Comparison of ENCODE assay signal across 14 mouse cellular contexts in genomic region chr11:75595816-75596215, GRCm38 (mm10). TPM values are rescaled to one million over a fixed set of nuclear protein-coding genes. Genes with fewer than 3 reads are reported as not detected.
DNase-seq lines count a peak whose midpoint lies in the region; ATAC-seq and TF ChIP-seq lines count a peak whose summit lies in the region.
"Had no signal": no experiment of that assay in that cellular context is flagged by ENCODE, and none has a peak within 500 bp of the region (broad histone marks: within the 10 kb centered on the region; RNA-seq: fewer than 3 reads in every experiment).

No protein-coding gene starts in this region.

- H3K9me3 ChIP-seq in forebrain, embryonic 13.5 days (replicated peaks): no peaks in the 10 kb centered on the region
- H3K9me3 ChIP-seq: embryonic facial prominence, embryonic 10.5 days; liver, embryonic 13.5 days had no signal

- TF ChIP-seq CTCF in layer of hippocampus, adult 2 months (conservative IDR thresholded peaks at IDR 0.05): no peak
- TF ChIP-seq CTCF in small intestine, adult 2 months (IDR thresholded peaks at IDR 0.05; ENCODE audit: extremely low read depth, insufficient read length, insufficient replicate concordance, low read depth, low read length): no peak

- no peak overlapping the region for H3K4me2 ChIP-seq in forebrain, embryonic 13.5 days
- H3K4me2 ChIP-seq: liver, embryonic 13.5 days had no signal

- H3K27ac ChIP-seq in layer of hippocampus, adult 2 months: 0 out of 2 replicates have a peak overlapping the region, but pooled peaks have one; percentile 7
- H3K27ac ChIP-seq in small intestine, adult 2 months (ENCODE audit: insufficient read depth, low read depth, low read length): peak overlapping the region; percentile 80
- H3K27ac ChIP-seq in forebrain, embryonic 13.5 days: no peak overlapping the region
- H3K27ac ChIP-seq: embryonic facial prominence, embryonic 10.5 days; liver, embryonic 13.5 days had no signal

- 65% methylated on average over 7 of the region's 7 CpGs for WGBS in small intestine, adult 2 months
- 69% methylated on average over 7 of the region's 7 CpGs for WGBS in forebrain, embryonic 13.5 days

- no peak for ATAC-seq in forebrain, embryonic 13.5 days
- ATAC-seq: hindbrain, embryonic 16.5 days had no signal

- peaks cover 70% of the 10 kb centered on the region for H3K36me3 ChIP-seq in small intestine, adult 2 months (ENCODE audit: control insufficient read depth, insufficient read depth, low read length)
- peaks cover 78% of the 10 kb centered on the region for H3K36me3 ChIP-seq in forebrain, embryonic 13.5 days (ENCODE audit: poor library complexity, severe bottlenecking)

- no peak overlapping the region for H3K4me3 ChIP-seq in layer of hippocampus, adult 2 months
- no peak overlapping the region for H3K4me3 ChIP-seq in small intestine, adult 2 months (ENCODE audit: low read depth, low read length)
- H3K4me3 ChIP-seq in forebrain, embryonic 13.5 days: no peak overlapping the region
- H3K4me3 ChIP-seq: embryonic facial prominence, embryonic 10.5 days; erythroblast, embryonic 14.5 days; liver, embryonic 13.5 days had no signal

- DNase-seq in gastrocnemius, adult 18-20 months (ENCODE audit: low spot score): peak; percentile 73
- DNase-seq in gastrocnemius, postnatal 10 days: no peak
- DNase-seq in layer of hippocampus, adult 2 months (ENCODE audit: low spot score in 2 of 2): no peak
- no peak for DNase-seq in layer of hippocampus, postnatal 25 days (ENCODE audit: extremely low spot score in 1 of 2, low spot score in 1 of 2)
- peak; percentile 39 to 65 for DNase-seq in gastrocnemius, adult 8-10 months (ENCODE audit: low spot score in 2 of 2)
- DNase-seq in spleen, postnatal 14 days (ENCODE audit: low spot score in 2 of 2): no peak
- DNase-seq: B cell, adult 2 months; liver, embryonic 13.5 days; right cerebral cortex, adult 18-20 months had no signal

- no peak for TF ChIP-seq POLR2A in small intestine, adult 2 months (IDR thresholded peaks at IDR 0.05; ENCODE audit: low read depth, low read length)

- no peaks in the 10 kb centered on the region for H3K27me3 ChIP-seq in small intestine, adult 2 months (ENCODE audit: control insufficient read depth, insufficient read depth, low read length)
- H3K27me3 ChIP-seq in forebrain, embryonic 13.5 days: no peaks in the 10 kb centered on the region
- H3K27me3 ChIP-seq: liver, embryonic 13.5 days had no signal

- peaks cover 42% of the 10 kb centered on the region for H3K4me1 ChIP-seq in small intestine, adult 2 months (ENCODE audit: control insufficient read depth, insufficient read depth, insufficient read length, low read length)
- H3K4me1 ChIP-seq in forebrain, embryonic 13.5 days: no peaks in the 10 kb centered on the region
- H3K4me1 ChIP-seq: embryonic facial prominence, embryonic 10.5 days had no signal

- H3K9ac ChIP-seq in forebrain, embryonic 13.5 days: no peak overlapping the region
- H3K9ac ChIP-seq: liver, embryonic 13.5 days had no signal

RNA-seq across cellular contexts. Expression of gene Pitpna, which starts 7.9 kb away (rescaled TPM):
- total RNA-seq in gastrocnemius, adult 18-20 months (2021): 100 to 1,000 TPM; 168 to 172 TPM
- total RNA-seq in gastrocnemius, postnatal 10 days (2021): 100 to 1,000 TPM; 148 to 160 TPM
- total RNA-seq in layer of hippocampus, adult 2 months (2021): 100 to 1,000 TPM; 269 to 283 TPM
- total RNA-seq in layer of hippocampus, postnatal 25 days (2021): 100 to 1,000 TPM; 281 to 305 TPM
- 100 to 1,000 TPM; 153 to 214 (median 207) TPM for total RNA-seq in gastrocnemius, adult 8-10 months (2022)
- 88.0 and 185 TPM in 2 replicates for polyA plus RNA-seq in small intestine, adult 2 months (2012; rRNA removed)
- polyA plus RNA-seq in forebrain, embryonic 13.5 days (2015; fragmentation: Nextera tagmentation; extraction: Ambion mirVana): 70.0 and 70.8 TPM in 2 replicates

RNA-seq across cellular contexts. Expression of gene Inpp5k, which starts 35.0 kb away (rescaled TPM):
- 10 to 100 TPM; 24.6 to 25.0 TPM for total RNA-seq in gastrocnemius, adult 18-20 months (2021)
- total RNA-seq in gastrocnemius, postnatal 10 days (2021): 10 to 100 TPM; 22.5 to 23.3 TPM
- total RNA-seq in layer of hippocampus, adult 2 months (2021): 10 to 100 TPM; 49.4 to 50.4 TPM
- 10 to 100 TPM; 40.6 to 46.7 TPM for total RNA-seq in layer of hippocampus, postnatal 25 days (2021)
- 10 to 100 TPM; 20.2 to 25.3 (median 23.6) TPM for total RNA-seq in gastrocnemius, adult 8-10 months (2022)
- 14.3 and 35.3 TPM in 2 replicates for polyA plus RNA-seq in small intestine, adult 2 months (2012; rRNA removed)
- 32.7 and 33.8 TPM in 2 replicates for polyA plus RNA-seq in forebrain, embryonic 13.5 days (2015; fragmentation: Nextera tagmentation; extraction: Ambion mirVana)

RNA-seq across cellular contexts. Expression of gene Myo1c, which starts 54.5 kb away (rescaled TPM):
- total RNA-seq in gastrocnemius, adult 18-20 months (2021): 10 to 100 TPM; 32.6 to 40.7 TPM
- 10 to 100 TPM; 56.3 to 65.1 TPM for total RNA-seq in gastrocnemius, postnatal 10 days (2021)
- total RNA-seq in layer of hippocampus, adult 2 months (2021): 10 to 100 TPM; 16.5 to 19.9 TPM
- total RNA-seq in layer of hippocampus, postnatal 25 days (2021): 10 to 100 TPM; 11.8 to 18.6 TPM
- total RNA-seq in gastrocnemius, adult 8-10 months (2022): 10 to 100 TPM; 29.7 to 34.7 (median 32.1) TPM
- 23.2 and 28.7 TPM in 2 replicates for polyA plus RNA-seq in small intestine, adult 2 months (2012; rRNA removed)
- polyA plus RNA-seq in forebrain, embryonic 13.5 days (2015; fragmentation: Nextera tagmentation; extraction: Ambion mirVana): 6.1 and 6.9 TPM in 2 replicates

Comparison
In these comparisons a context has a peak if more than half of its experiments do, and no peak if none do; other contexts are left out.
1. DNase-seq: peak in gastrocnemius, adult 18-20 months (single experiment) and gastrocnemius, adult 8-10 months (2 of 2); none in gastrocnemius, postnatal 10 days (single experiment), layer of hippocampus, adult 2 months (0 of 2), layer of hippocampus, postnatal 25 days (0 of 2) and spleen, postnatal 14 days (0 of 2).